Mouse (Mus musculus) small intestine, adult 2 months (tissue): ENCODE results near the gene Atxn7l1. TPM values are rescaled to one million over a fixed set of nuclear protein-coding genes. Genes with fewer than 3 reads are reported as not detected.

ENCODE experiments used
- H3K27ac ChIP-seq: fragments of 200-500 bp; 2 replicates; pipeline ENCODE4 v1.5.1; 2012; ENCODE audit warnings: low read depth, low read length, control low read depth, inconsistent platforms; ENCODE audit not compliant: insufficient read depth
- H3K27me3 ChIP-seq: fragments of 200-500 bp; 2 replicates; pipeline ENCODE4 v1.6.1; 2012; ENCODE audit warnings: mild to moderate bottlenecking, moderate library complexity, low read length, inconsistent platforms; ENCODE audit not compliant: control insufficient read depth, insufficient read depth
- H3K36me3 ChIP-seq: fragments of 200-500 bp; 2 replicates; pipeline ENCODE4 v1.6.1; 2012; ENCODE audit warnings: mild to moderate bottlenecking, low read length, control low read depth, inconsistent platforms; ENCODE audit not compliant: control insufficient read depth, insufficient read depth
- H3K4me1 ChIP-seq: fragments of 200-500 bp; 2 replicates; pipeline ENCODE4 v1.6.1; 2012; ENCODE audit warnings: low read length, inconsistent platforms, mixed read lengths; ENCODE audit not compliant: control insufficient read depth, insufficient read depth, insufficient read length
- H3K4me3 ChIP-seq: fragments of 200-500 bp; 2 replicates; pipeline ENCODE4 v1.5.1; 2012; ENCODE audit warnings: low read depth, mild to moderate bottlenecking, control low read depth, inconsistent platforms, low read length, moderate library complexity
- CTCF ChIP-seq: fragments of 200-500 bp; IDR thresholded peaks from 2 replicates; pipeline ENCODE4 v1.5.1; 2012; ENCODE audit warnings: low read depth, mild to moderate bottlenecking, control low read depth, inconsistent platforms, low read length, moderate library complexity, mixed read lengths; ENCODE audit not compliant: insufficient replicate concordance, insufficient read length; ENCODE audit errors: extremely low read depth
- POLR2A ChIP-seq: fragments of 200-500 bp; IDR thresholded peaks from 2 replicates; pipeline ENCODE4 v1.6.1; 2012; ENCODE audit warnings: low read depth, mild to moderate bottlenecking, control low read depth, inconsistent platforms, low read length, moderate library complexity
- WGBS: fragments of 180-500 bp; shearing (Covaris S2); methylation state at CpG from one replicate; pipeline ENCODE4 v1.1.7; 2018; 5-methylcytosine and 5-hydroxymethylcytosine counted together
- polyA plus RNA-seq: library from polyadenylated mRNA; depleted of rRNA; stranded (reverse); fragments of >200 nt; gene quantifications from 2 replicates; pipeline ENCODE4 v1.2.3, GENCODE M21; 2012

Gene Atxn7l1
- polyA plus RNA-seq, 1 experiment, result 19.2 TPM

DNA sequence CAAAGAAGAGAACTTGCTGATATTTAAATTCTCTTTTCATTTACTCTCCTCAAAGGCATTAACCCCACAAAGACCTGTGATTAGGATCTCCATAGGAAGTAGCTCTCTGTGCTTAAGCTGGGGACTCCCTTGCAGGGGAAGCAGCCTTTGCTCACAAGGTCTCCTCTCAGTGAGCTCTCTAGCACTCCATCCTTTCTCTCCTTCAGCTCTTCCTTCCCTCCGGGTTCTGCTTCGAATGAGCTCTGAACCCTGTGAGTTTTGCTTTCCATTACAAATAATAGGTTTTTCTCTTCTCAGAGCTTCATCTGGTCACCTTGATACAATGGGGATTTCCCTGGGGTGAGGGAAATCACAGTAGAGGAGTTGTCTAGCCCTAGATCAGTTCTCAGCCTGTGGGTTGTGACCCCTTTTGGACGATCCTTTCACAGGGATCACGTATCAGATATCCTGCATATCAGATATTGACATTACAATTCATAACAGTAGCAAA is 35.7 kb downstream of the Atxn7l1 start:
- TF ChIP-seq CTCF, result no peak
- TF ChIP-seq POLR2A, result no peak
- Histone ChIP-seq H3K27ac (no peak overlapping the region), H3K36me3 (no peaks in the 10 kb centered on the region), H3K27me3 (no peaks in the 10 kb centered on the region), H3K4me3 (no peak overlapping the region), H3K4me1 (peaks cover 9% of the 10 kb centered on the region)
- WGBS, result 83% methylated on average over 4 of the region's 4 CpGs

DNA sequence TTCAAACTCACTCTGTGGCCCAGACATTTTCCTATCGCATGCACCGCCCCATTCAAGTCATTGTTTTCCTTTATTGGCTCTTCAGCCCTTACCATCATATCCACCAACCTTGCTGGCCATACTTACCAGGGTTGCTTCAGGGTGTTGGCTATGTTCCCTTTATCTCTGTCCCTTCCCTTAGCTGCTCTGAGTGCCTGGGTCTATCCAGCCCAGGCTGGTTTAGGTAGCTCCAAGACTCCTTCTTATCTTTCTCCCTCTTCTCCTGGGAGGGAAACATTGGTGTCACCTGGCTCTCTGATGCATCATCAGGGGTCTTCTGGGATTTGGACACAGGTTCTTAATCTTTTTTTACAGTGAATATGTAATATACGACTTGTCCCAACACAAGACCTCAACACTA is 36.6 kb downstream of the Atxn7l1 start:
- Histone ChIP-seq H3K4me1 (peaks cover 9% of the 10 kb centered on the region), H3K36me3 (no peaks in the 10 kb centered on the region), H3K4me3 (no peak overlapping the region), H3K27me3 (no peaks in the 10 kb centered on the region), H3K27ac (no peak overlapping the region)
- no peak for TF ChIP-seq CTCF
- TF ChIP-seq POLR2A, result no peak
- 90% methylated on average over 3 of the region's 3 CpGs for WGBS

DNA sequence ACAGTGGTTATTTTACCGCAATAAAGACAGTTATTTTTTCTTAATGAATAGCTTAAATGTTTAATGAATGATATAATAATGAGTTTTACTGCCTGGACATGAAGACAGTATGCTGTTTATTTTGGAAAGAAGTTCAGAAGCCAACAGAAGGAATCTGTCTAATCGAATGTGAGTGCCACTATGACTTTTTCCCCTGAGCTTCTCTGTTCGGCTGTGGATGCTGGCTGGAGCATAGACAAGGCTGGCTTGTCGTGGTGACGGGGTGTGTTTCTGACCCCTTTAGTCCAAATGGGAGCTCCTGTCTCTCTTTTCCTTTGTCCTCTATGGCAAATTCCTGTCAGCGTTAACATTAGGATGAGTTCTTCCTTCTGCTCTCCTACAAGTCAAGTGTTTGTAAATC is 37.6 kb downstream of the Atxn7l1 start:
- Histone ChIP-seq H3K27ac (no peak overlapping the region), H3K36me3 (no peaks in the 10 kb centered on the region), H3K27me3 (no peaks in the 10 kb centered on the region), H3K4me1 (peaks cover 6% of the 10 kb centered on the region; the same call in 1 of the 2 replicates), H3K4me3 (no peak overlapping the region)
- TF ChIP-seq POLR2A, result no peak
- TF ChIP-seq CTCF, result no peak
- WGBS, result 75% methylated on average over 6 of the region's 6 CpGs

DNA sequence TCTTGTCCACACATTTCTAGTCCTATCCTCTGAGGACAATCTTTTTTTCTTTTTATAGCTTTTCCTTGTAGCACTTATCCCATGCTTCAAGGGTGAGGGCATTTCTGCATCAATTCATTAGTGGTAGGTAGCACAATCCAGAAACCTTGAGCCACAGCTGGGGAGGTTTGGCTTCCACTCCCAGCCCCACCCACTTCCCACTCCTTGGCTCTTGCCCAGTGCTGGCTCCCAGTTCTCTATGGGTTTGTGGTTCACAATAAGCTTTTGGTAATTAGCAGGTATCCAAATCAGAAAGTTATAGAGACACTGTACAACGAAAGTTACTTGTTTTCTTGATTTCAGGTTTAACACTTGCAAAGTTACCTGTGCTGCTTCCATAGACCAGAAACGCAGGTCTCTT is 38.8 kb downstream of the Atxn7l1 start:
- Histone ChIP-seq H3K27me3 (no peaks in the 10 kb centered on the region), H3K4me3 (no peak overlapping the region), H3K4me1 (peaks cover 6% of the 10 kb centered on the region; the same call in 1 of the 2 replicates), H3K36me3 (no peaks in the 10 kb centered on the region), H3K27ac (no peak overlapping the region)
- no peak for TF ChIP-seq POLR2A
- no peak for TF ChIP-seq CTCF
- 84% methylated on average over 2 of the region's 2 CpGs for WGBS

DNA sequence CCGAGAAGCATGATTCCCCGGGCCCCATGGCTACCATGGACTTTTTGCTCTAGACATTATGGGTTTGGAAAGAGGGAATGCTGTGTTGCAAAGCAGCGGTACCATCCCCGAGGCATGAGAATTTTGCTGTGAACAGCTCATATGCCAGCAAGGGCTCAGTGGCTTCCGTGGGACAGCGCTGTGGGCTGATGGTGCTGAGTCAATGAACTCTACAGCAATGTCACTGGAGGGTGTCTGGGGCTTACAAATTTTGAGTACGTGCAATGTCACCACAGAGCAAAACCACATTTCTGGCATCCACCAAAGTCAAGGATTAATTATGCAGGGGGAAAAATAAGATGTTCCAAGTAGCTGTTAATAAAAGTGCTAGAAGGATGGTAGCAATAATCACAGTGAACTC is 42.6 kb downstream of the Atxn7l1 start:
- WGBS, result 85% methylated on average over 7 of the region's 7 CpGs
- Histone ChIP-seq H3K27me3 (no peaks in the 10 kb centered on the region), H3K4me1 (no peaks in the 10 kb centered on the region), H3K36me3 (no peaks in the 10 kb centered on the region), H3K4me3 (no peak overlapping the region), H3K27ac (no peak overlapping the region)
- TF ChIP-seq POLR2A (no peak), CTCF (no peak)

DNA sequence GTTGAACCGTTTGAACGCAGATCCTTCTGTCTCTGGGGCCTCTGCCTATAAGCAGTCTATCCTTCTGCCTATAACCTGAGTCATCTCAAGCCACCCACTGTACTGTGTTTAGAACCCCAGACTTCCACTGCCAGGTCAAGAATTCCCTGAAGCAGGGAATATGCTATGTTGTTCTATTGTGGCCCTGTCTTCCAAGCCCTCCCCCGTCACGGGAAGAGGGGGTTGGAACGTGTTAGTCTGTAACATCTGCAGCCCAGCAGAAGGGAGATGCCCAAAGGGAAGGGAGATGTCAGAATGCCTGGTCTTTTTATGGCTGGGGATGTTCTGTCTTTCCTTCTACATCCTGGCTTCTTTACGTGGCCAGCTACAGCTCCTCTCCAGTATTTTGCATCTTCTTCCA is 43.1 kb downstream of the Atxn7l1 start:
- Histone ChIP-seq H3K4me1 (no peaks in the 10 kb centered on the region), H3K27me3 (no peaks in the 10 kb centered on the region), H3K36me3 (no peaks in the 10 kb centered on the region), H3K27ac (no peak overlapping the region), H3K4me3 (no peak overlapping the region)
- TF ChIP-seq CTCF, result no peak
- no peak for TF ChIP-seq POLR2A
- WGBS, result 78% methylated on average over 6 of the region's 6 CpGs

DNA sequence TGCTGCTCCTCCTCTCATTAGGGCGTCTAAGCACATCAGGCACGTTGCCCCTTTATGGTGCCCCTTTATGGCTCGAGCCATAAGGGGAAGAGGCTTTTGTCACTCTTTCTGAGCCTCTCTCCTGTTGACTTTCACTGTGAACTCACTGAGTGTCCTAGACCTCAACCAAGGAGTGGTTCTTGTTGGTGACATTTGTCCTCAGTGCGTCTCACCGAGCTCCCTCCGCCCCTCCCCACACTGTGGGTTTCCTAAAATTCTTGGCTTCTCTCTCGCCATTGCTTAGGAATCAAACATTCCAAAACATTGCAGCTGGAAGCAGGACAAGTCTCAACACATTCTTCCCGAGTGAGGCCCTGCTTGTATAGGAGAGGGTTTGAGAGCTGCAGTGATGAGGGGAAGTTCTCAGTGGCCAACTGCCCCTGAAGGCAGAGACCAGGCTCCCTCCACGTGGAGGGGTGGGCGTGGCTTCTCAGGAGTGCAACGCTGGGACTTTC is 46.0 kb downstream of the Atxn7l1 start:
- 52% methylated on average over 11 of the region's 11 CpGs for WGBS
- H3K4me1 ChIP-seq, result no peaks in the 10 kb centered on the region
- no peak overlapping the region for H3K4me3 ChIP-seq
- TF ChIP-seq CTCF (no peak), POLR2A (no peak)
- 0 out of 2 replicates have a peak, but pooled peaks cover 2% of the 10 kb centered on the region for H3K36me3 ChIP-seq
- H3K27ac ChIP-seq, result no peak overlapping the region
- H3K27me3 ChIP-seq, result no peaks in the 10 kb centered on the region
